Mouse (Mus musculus) cerebellum, adult 11 months (tissue): ENCODE data around the gene Trpm4.
"Not testable (repeated sequence)": the region's sequence is repeated elsewhere in the genome, so short reads cannot be mapped to it uniquely, and the experiment has no call there.

Experiments
- DNase-seq: peaks from one replicate; pipeline ENCODE4 v3.0.0; 2022

Trpm4 gene

GRCm38 (mm10) chr7:45309455-45309854, 24.1 kb downstream of the Trpm4 start:
- peak; percentile 43 for DNase-seq

GRCm38 (mm10) chr7:45308551-45309240, 24.9 kb downstream of the Trpm4 start:
- DNase-seq, result no peak

GRCm38 (mm10) chr7:45305275-45305674, 28.3 kb downstream of the Trpm4 start:
- peak; percentile 83 for DNase-seq

- no peak for DNase-seq
Observed at GRCm38 (mm10) chr7:45304869-45305268, 28.7 kb downstream of the Trpm4 start.

GRCm38 (mm10) chr7:45302626-45303025, 31.0 kb downstream of the Trpm4 start:
- no peak for DNase-seq

GRCm38 (mm10) chr7:45300270-45300669, 33.3 kb downstream of the Trpm4 start:
- DNase-seq, result peak; percentile 61

GRCm38 (mm10) chr7:45299752-45300151, 33.8 kb downstream of the Trpm4 start:
- peak; percentile 30 for DNase-seq

GRCm38 (mm10) chr7:45297563-45297962, 36.0 kb downstream of the Trpm4 start:
- DNase-seq, result no peak

- no peak for DNase-seq
Observed at GRCm38 (mm10) chr7:45296626-45297025, 37.0 kb downstream of the Trpm4 start.

GRCm38 (mm10) chr7:45286486-45286885, 47.1 kb downstream of the Trpm4 start:
- DNase-seq, result no peak

GRCm38 (mm10) chr7:45277136-45277760, 56.3 kb downstream of the Trpm4 start, which contains the start of gene Slc6a21:
Gene Slc6a21 (plus strand): TSS chr7:45277513.
- DNase-seq, result peak; percentile 67

GRCm38 (mm10) chr7:45273672-45274071, 59.9 kb downstream of the Trpm4 start:
- DNase-seq, result no peak

- no peak for DNase-seq
Observed at GRCm38 (mm10) chr7:45272786-45273412, 60.7 kb downstream of the Trpm4 start.

- no peak for DNase-seq
Observed at GRCm38 (mm10) chr7:45265518-45265917, 68.1 kb downstream of the Trpm4 start.

GRCm38 (mm10) chr7:45264348-45264747, 69.2 kb downstream of the Trpm4 start:
- no peak for DNase-seq

GRCm38 (mm10) chr7:45263006-45263607, 70.5 kb downstream of the Trpm4 start:
- no peak for DNase-seq

GRCm38 (mm10) chr7:45262266-45262665, 71.3 kb downstream of the Trpm4 start:
- DNase-seq, result no peak

GRCm38 (mm10) chr7:45259281-45259680, 74.3 kb downstream of the Trpm4 start:
- no peak for DNase-seq

GRCm38 (mm10) chr7:45257063-45257840, 76.3 kb downstream of the Trpm4 start:
- DNase-seq, result no peak

GRCm38 (mm10) chr7:45255822-45256221, 77.8 kb downstream of the Trpm4 start:
- DNase-seq, result not testable (repeated sequence)

GRCm38 (mm10) chr7:45253806-45254205, 79.8 kb downstream of the Trpm4 start:
- no peak for DNase-seq
